Mouse (Mus musculus): ENCODE measurements at regions not wholly inside any gene's neighbourhood (a gene's known extent, or its start where the extent isn't known, plus 50 kb on each side); places are given as distances from the start of the nearest gene placed in this dataset.

GRCm38 (mm10) chr6:121527281-121527680 is 53.8 kb upstream of the Iqsec3 start:
- TF ChIP-seq CTCF (IDR thresholded peaks at IDR 0.05; ENCODE audit: extremely low read depth, insufficient read depth, low read length) (no peak), POLR2A (IDR thresholded peaks at IDR 0.05; ENCODE audit: extremely low read depth, insufficient read depth, low read length) (no peak)

All from cortical plate, adult 2 months (tissue).